Mouse (Mus musculus) erythroid progenitor cell, adult 5-6 weeks (primary cell): ENCODE measurements around the gene Rassf7. TPM values are rescaled to one million over a fixed set of nuclear protein-coding genes. Genes with fewer than 3 reads are reported as not detected.
A peak's percentile ranks its signal among the peaks of the same experiment; 100 is the strongest.

ENCODE experiments used
- ATAC-seq: replicated peaks from 2 replicates; pipeline ENCODE4 v1.8.0; 2016; ENCODE audit warnings: moderate number of reproducible peaks, mild to moderate bottlenecking, moderate TSS enrichment, inconsistent platforms; ENCODE audit not compliant: poor library complexity, low FRiP score, severe bottlenecking
- total RNA-seq, 2 experiments: library from RNA; stranded (forward) in 1 of 2; stranded (reverse) in 1 of 2; fragments of 150-400 nt in 1 of 2; fragments of 186-747, 209-891 nt in 1 of 2; gene quantifications; 2 replicates each; pipeline versions ENCODE4 v1.2.3 to v1.2.4; 2015 to 2017; ENCODE audit warnings: low replicate concordance in 2 of 2

Gene Rassf7
- total RNA-seq, 2 experiments from 2014 or later = 13.4 to 33.1 TPM

DNA sequence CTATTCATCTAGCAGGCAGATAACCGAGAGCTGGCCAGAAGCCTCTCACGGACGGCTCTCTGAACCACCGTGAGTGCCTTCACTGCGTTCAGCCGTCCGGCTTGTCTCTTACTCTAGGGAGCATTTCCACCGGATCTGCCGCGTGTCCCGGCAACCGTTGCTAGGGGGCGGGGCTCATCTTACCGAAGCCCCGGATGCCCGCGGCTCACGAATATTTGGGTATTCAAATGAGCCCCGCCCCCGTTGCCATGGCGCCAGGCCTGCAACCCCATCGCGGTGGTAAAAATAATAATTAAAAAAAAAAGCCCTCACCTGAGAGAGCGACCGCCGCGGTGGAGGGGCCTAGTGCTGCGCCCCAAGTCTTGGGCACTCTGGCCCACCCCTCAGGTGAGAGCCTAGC is 20.8 kb upstream of the Rassf7 start:
- peak; percentile 62 for ATAC-seq

DNA sequence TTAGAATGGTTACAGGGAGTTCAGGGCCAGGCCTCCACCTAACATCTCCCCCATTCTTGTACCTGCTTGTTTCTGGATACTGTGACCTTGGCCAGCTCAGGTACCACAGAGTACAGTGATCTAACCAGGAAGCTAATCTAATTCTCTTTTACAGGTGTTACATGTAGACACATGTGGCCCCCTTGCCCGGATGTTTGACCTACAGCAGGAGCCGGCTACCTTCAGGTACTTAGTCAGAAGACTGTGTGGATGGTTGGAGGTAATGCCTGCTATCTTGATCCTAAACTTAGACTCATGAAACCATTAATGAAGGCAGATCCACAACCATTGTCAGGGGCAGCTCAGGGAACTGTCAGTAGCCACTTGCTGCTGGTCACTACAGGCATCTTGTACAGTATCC is 19.9 kb upstream of the Rassf7 start:
- ATAC-seq = no peak

DNA sequence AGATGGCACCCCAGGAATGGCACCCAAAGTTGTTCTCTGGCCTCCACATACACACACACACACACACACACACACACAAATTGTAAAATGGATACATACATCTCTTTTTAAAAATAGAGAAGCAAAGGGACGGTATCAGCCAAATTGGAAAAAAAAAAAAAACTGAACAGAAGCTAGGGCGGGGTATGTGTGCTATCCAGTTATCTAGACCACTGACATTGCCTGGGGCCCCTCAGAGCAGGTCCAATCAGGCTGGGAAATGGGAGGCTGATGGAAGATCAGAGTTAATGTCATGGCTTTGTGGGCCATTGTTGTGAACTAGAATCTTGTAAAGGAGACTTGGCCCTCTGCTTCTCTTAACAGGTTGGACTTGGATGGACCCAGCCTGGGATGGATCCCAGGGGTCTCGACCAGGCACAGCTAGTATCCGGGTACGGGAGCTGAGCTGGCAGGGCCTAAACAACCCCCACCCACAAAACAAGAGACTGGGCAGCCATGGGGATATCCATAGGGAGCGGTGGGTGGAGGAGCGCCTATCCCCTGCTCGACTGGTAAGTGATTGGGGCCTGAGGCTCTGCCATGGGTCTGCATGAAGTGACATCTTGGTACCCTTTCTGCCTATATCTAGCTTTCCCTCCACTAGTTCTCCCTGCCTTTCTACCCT is 18.9 kb upstream of the Rassf7 start:
- ATAC-seq = no peak

DNA sequence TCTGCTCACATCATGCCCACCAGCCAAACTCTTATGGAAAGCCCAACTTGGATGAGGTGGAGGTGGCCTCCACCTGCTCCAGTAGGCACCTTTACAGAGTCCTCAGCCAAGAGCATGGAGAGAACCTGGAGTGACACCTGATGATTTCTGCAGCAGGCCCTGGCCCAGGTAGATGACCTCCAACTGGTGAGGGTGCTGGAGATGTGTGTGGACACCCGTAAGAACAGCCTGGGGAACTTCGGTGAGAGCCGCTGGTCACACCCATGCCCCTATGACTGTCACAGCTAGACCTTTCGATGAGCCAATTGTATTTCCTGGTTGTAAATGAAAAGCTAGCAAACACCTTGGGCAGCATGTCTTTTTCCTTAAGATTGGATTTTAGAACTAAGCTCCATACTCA is 17.5 kb upstream of the Rassf7 start:
- ATAC-seq = no peak

DNA sequence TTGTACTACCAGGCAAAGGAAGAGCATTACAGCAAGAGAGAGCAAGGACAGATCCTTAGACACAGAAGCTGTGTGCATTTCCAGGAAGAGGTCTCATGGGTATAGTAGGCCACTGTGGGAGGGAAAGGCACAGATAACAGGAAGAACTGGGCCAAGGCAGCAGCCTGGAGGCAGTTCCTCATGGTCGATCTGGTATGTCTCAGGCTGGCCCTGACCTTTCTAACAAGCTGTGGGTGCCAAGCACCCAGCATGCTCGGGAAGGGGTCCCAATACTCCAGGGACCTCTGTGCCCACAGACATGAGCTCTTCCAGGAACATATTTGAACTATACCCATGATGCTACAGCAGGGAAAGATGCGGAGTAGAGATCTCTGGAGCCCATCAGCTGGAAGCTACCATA is 11.1 kb upstream of the Rassf7 start:
- no peak for ATAC-seq

DNA sequence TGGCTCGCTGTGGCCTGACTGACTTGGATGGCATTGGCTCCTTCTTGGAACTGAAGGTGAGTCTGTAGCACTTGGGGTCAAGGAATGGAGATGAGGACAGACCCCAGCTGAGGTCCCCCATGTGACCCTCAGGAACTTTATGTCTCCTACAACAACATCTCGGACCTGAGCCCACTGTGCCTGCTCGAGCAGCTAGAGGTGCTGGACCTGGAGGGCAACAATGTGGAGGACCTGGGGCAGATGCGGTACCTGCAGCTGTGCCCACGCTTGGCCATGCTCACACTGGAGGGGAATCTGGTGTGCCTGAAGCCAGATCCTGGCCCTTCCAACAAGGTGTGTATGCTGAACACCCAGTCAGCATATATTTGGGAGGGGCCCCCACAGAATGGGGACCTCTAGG is 10.2 kb upstream of the Rassf7 start:
- ATAC-seq = no peak

DNA sequence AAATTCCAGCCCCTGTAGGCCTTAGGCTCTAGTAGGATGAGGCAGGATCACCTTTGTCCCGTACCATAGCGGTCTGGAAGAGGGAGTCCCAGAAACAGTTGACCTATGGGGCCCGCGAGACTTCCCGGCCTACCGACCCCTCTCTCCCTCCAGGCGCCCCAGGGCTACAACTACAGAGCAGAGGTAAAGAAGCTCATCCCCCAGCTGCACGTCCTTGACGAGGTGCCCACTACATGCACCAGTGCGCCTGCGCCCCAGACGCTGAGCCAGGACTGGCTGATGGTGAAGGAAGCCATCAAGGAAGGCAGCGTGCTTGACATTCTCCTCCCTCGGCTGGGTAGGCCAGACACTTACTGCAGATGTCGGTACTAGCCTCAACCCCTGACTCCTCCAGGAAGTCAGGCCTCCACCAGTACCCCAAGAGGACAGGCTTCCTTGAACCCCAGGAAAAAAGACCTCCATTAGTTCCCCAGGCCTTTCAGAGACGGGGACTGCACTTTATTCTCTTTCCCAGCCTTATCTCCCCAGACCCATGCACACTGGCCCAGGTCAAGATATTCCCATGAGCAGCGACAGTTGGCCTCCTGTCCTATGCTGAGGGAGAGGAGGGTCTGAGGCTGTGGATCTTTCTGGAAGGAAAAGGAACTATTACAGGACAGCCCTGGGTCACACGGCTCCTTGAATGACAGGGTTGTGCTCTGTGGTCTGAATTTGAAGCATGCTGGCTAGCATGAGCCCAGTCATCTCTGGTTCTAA is 9.3 kb upstream of the Rassf7 start:
- ATAC-seq = no peak

DNA sequence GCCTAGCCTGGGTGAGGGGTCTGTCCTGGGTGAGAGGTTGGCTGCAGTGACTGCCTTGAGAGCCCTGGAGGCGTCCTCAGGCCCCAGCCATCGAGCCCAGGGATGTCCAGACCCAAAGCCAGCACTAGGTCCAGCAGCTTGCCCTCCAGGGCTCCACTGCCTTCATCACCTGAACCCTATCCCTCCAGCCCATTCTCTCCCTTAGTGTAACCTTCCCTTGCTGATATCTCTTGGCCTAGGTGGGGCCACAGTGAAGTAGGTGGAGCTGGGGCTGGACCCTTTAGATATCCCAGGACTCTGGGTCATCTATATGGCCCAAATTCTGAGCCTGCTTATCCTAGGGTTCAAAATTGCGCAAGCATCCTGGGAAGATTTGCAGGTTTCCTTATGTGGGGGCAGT is 6.1 kb upstream of the Rassf7 start:
- peak; percentile 89 for ATAC-seq

DNA sequence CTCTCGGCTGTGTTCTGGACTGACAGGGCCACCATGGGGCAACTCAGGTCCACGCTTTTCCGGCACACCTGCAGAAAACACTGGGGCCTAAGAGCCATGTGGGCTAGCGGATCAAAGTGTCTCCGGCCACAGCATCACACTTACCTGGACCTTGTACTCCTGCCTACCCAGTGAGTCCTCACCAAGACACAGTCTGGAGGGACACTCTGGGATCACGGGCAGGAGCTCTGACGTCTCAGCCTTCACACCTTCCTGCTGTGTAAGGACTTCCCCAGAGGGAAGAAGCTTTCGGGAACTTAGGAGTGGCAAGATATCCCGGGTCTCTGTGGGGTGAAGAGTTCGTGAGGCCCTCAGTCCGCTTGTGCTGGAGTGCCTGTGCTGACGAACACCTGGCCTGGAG is 5.5 kb upstream of the Rassf7 start:
- ATAC-seq = no peak

DNA sequence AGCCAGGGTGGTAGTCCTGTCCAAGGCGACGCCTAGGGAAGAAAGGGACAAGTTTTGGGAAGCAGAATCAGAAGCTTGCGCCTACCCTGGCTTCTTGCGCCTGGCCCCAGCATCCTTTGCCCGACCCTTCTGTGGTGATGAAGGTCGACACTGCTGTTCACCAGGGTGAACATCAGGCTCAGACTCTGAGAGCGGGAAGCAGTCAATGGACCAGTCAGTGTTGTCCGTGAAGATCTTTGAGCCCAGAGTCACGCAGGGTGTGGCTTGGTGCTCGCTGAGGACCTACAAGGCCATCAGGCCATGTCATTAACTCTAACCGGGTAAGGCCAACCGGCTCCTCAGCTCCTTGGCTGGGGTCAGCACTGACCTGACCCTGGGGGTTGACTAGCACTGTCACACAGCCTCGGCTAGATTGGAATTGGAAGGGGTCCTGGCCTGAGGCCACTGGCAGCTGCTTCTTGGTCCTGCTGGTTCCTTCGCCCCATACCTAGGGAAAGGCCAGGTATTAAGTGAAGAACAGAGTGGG is 5.0 kb upstream of the Rassf7 start:
- ATAC-seq = no peak

DNA sequence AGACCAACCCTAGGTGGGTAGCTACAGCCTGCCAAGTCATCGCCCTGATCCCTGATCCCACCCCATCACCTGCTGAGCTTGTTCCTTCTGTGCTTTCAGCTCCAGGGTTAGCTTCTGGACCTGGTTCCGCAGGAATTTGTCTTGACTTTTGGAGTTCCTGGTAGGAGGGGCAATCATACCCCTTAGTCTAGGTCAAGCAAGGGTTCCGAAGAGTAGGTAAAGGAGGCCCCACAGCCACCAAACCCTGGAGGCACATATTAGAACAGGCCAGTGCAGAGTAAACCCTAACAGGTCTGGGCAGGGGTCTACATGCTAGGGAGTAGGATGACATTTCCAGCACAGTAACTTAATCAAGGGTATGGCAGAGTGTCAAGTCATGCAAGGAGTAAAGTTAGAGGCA is 2.5 kb upstream of the Rassf7 start:
- no peak for ATAC-seq

DNA sequence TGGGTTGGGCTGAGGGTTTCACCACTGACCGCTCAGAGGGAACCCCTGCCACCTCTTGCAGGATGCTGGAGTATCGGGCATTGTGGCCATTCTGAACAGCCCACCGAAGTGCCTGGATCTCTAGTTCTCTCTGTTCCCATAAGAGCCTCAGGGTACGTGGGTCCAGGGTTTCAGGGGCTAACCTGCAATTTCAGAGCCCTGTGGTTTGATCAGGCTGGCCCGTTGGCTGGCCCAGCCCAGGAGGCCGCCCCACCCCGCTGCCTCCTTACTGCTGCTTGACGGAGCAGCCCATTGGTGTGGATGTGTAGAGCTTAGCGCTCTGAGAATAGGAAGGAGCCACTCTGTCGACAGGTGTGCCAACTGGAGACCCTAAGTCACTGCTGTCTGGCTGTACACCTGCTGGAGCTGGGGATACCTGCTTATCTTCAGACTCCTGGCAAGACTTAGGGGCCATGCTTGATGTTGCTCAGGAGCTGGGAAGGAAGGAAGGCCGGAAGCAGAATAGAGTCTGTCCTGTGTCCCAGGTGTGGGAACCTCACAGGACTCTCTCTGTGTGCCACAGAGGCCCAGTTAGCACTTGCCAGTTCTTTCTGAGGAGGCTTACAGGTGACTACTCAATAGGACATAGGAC is 1.9 kb upstream of the Rassf7 start, which contains the start of gene Lmntd2:
Lmntd2 (minus strand) TSS at position 476 of the 631 bp plus-strand sequence.
- ATAC-seq = no peak

DNA sequence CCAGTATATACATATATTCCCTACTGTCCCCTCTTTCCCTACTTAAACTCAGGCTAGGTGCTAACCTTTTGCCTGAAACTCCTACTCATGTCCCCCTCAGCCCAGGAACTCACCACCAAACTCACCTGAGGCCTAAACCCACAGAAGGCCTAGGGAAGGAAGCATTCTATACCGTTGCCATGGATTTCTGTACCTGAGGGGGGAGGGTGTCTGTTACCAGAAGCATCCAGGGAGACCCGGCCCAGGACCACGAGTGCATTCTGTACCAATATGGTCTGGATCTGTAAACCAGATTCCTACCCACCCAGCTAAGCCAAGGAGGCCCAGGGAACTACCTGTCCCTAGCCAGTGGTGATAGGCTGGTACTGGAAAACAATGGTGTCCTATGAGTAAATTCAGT is 1.4 kb upstream of the Rassf7 start:
- ATAC-seq = no peak

DNA sequence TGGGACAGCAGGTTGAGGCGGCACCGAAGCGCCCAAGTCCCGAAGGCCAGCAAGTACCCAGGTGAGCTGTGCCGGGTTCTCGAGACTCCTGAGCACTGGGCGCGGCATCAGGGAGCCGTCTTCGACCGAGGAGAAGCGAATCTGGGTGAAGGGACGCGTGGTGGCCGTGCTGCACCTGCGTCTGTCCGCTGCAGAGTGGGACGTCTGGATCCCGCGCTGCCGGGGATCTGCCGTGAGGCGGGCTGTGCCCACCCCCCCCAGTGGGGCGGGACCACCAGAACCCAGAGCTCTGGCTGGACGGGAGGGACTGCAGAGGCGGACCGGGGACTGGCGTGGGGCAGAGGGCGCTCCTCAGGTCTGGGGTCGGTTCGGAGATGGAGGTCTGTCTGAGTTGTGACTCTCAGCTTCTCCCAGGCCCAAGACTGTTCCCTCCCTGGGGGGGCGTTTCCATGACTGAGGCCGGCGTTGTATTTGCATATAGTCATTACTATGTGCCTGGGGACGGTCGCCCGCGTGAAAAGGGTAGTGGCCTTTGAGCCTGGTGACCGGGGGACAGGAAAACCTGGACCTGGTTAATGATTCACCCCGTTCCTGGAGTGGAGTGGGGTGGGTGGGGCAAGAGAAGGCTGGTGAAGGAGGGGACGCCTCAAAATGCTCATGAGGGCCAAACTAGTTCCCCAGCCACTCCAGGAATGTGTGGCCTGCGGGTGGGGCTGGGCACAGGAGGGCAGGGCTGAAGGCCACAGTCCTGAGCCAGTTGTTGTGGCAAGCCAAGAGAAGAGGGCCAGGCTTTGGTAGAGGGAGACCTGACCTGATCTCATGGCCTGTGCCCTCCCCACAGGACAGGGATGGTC is 447 bp downstream of the Rassf7 start:
- peak; percentile 15 for ATAC-seq

DNA sequence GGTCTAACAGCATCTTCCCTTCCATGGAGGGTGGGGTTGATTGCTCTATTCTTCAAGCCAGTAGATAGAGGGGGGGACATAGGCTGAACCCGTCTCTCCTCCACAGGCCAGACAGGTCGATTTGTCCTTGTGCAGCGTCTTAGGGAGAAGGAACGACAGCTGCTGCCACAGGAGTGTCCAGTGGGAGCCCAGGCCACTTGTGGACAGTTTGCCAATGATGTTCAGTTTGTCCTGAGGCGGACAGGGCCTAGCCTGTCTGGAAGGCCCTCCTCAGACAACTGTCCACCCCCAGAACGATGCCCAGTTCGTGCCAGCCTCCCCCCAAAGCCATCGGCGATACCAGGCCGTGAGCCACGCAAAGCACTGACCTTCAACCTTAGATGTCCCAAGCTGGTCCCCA is 1.2 kb downstream of the Rassf7 start:
- ATAC-seq = no peak

DNA sequence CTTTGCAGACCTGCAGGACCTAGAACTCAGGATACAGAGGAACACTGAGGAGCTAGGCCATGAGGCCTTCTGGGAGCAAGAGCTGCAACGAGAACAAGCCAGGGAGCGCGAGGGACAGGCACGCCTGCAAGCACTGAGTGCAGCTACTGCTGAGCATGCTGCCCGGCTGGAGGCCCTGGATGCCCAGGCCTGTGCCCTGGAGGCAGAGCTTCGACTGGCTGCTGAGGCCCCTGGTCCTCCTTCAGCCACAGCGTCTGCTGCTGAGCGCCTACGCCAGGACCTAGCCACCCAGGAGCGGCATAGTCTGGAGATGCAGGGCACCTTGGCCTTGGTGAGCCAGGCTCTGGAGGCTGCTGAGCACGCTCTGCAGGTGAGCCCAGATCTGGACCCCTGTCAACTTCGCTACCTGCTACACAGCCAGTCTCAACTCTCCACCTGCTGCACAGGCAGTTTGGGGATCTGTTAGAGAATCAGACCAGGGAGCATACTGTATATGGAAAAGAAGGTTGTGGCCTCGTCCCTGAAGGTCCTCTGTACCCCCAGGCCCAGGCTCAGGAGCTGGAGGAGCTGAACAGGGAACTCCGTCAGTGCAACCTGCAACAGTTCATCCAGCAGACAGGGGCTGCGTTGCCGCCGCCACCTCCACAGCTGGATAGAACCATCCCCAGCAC is 1.8 kb downstream of the Rassf7 start:
- ATAC-seq = no peak

DNA sequence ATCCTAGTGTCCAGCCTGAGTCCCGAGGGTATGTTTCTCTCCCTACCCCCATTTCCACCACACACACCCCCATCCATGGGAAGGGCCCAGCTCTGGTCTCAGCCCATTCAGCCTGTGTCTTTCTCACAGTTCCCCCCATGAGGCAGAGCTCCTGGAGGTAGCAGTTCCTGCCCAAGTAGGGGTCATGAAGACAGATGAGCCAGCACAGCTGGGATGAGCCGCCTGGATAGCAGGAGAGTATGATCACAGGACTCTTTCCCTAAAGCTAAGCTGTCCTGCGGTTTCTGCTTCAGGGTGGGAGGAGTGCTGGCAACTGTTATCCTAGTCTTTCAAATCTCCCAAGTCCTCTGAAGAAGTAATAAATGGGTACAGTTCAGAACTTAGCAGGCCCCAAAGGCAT is 2.5 kb downstream of the Rassf7 start:
- ATAC-seq = no peak

DNA sequence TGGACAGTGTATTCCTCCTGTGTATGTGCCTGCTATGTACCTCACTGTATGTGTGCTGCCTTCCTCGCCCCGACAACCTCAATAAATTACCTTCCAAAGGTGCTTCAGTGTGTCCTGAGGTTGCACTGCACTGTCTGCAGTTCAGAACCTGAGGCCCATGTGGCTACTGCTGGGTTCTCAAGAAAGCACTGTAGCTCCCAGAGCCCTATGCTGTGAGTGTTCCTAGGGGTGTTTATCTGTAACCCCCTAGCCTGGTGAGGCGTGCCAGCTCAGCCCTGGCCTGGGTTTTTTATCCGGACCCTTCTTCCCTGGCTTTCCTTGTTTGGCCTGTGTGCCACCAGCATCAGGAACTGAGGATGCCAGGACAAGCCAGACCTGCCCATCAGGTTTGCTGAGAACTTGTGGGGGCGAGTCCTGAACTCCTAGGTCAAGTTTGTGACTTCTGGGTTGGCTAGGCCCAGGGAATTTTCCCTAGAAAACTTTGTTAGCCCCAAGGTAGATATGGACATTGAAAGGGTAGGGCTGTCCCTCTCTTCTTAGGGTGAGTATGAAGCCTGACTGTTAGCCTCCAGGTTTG is 3.0 kb downstream of the Rassf7 start:
- ATAC-seq = no peak

DNA sequence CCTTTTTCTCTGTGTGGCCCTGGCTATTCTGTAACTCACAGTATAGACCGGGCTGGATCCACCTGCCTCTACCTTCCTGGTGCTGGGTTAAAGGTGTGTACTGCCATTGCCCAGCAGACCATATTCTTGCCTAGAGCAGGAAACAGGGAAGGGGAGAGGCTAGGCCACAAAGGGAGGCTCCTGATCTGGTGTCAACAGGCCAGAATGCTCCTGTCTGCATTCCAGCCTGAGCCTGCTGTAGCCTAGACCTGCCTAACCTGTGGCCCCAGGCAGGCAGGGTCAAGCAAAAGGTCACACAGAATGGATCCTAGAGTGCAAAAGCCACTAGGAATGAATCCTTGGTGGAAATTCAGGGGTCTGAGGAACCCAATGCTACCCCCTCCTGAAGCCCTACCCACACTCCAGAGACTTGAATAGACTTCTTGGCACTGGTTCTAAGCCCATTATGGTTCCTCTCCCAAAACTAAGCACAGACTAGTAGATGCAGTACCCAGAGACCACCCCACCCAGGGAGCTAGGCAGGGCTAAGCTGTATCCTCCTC is 4.0 kb downstream of the Rassf7 start:
- no peak for ATAC-seq
